Mouse (Mus musculus) urinary bladder, adult 2 months (tissue): ENCODE data around the gene Ripk3. TPM values are rescaled to one million over a fixed set of nuclear protein-coding genes. Genes with fewer than 3 reads are reported as not detected.
A peak's percentile ranks its signal among the peaks of the same experiment; 100 is the strongest.

Experiments used
- DNase-seq: peaks from one replicate; pipeline ENCODE4 v3.0.0; 2022; ENCODE audit warnings: low spot score
- polyA plus RNA-seq: library from polyadenylated mRNA; depleted of rRNA; stranded (reverse); fragments of >200 nt; gene quantifications from 2 replicates; pipeline ENCODE4 v1.2.3, GENCODE M21; 2012; rRNA removed

Gene Ripk3
- polyA plus RNA-seq, 1 experiment, result 8.9 TPM

DNA sequence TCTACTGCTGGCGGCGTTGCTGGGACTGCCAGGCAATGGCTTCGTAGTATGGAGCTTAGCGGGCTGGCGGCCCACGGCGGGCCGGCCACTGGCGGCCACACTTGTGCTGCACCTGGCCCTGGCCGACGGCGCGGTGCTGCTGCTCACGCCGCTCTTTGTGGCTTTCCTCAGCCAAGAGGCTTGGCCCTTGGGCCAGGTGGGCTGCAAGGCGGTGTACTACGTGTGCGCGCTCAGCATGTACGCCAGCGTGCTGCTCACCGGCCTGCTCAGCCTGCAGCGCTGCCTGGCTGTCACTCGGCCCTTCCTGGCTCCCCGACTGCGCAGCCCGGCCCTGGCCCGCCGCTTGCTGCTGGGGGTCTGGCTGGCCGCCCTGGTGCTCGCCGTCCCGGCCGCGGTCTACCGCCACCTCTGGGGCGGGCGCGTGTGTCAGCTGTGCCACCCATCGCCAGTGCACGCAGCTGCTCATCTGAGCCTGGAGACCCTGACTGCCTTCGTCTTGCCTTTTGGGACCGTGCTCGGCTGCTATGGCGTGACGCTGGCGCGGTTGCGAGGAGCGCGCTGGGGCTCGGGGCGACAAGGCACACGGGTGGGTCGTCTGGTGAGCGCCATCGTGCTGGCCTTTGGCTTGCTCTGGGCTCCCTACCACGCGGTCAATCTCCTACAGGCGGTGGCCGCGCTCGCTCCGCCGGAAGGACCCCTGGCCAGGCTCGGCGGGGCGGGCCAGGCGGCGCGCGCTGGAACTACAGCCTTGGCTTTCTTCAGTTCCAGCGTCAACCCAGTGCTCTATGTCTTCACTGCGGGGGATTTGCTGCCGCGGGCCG is 26.5 kb downstream of the Ripk3 start:
- DNase-seq, result no peak

DNA sequence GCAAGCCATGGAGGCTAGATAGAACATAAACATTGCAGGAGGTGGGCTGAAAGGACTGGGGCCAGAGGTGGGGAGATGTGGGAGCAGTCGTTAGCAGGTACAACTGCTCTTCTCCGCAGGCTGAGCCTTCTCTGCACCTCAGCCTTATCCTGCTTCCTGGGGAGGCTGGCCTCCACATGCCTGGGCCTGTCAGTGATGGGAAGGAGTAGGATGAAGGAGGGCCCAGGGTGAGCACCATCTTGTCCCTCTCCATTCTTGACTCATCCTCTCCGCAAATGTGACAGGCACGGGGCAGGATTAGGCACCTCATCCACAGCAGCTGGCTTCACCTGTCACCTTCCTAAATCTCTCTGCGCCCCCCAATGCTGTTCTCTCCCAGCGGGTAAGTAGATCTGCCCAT is 27.5 kb downstream of the Ripk3 start, which contains the start of gene Ltb4r2:
Gene Ltb4r2, plus strand, starts transcription at position 266 of the 400 bp plus-strand sequence.
- DNase-seq, result no peak

DNA sequence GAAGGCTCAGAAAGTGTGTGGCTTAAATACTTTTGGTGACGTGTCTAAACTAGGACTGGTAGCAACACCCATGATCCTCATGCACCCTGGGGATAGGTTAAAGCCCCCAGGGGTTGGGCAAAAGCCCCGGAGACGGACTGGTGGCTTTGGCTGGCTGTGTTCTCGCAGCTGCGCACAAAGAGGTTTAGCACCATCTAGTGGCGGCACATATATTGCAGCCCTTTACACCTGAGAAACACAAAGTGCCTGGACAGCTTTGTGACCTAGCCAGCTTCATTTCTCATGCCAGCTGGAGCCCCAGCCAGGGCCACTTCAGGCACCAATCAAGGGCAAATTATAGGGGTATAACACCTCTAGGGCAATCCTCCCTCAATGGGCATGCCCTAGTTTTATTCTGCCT is 28.5 kb downstream of the Ripk3 start:
- DNase-seq, result peak; percentile 60

DNA sequence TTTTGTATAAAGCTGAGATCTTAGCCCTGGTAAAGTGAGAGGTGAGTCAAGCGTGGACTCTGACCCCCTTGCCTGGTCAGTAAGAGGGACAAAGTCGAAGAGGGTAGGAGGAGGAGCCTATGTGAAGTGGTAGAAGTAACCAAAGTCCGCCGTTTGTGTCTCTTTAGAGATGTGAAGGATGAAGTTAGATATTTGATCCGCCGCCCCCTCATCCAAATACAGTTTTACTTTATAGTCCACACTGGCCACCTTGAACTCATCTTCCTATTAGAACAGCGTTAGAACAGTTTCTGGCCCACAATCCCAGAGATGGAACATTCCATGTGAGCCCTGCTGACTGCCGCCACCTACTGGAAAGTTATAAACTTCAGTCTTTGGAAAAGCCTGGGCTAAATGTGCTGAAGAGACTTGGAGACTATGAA is 30.3 kb downstream of the Ripk3 start, which contains the start of gene Cideb:
Gene Cideb, minus strand, starts transcription at position 96 of the 422 bp plus-strand sequence.
- DNase-seq, result no peak

GRCm38 (mm10) chr14:55757566-55757965 is 31.1 kb downstream of the Ripk3 start:
- no peak for DNase-seq

GRCm38 (mm10) chr14:55747051-55747847 is 41.4 kb downstream of the Ripk3 start:
- no peak for DNase-seq

- DNase-seq, result no peak
Measured at GRCm38 (mm10) chr14:55745861-55746237, 42.8 kb downstream of the Ripk3 start.

GRCm38 (mm10) chr14:55745180-55745860 is 43.3 kb downstream of the Ripk3 start, which contains the start of the genes Dhrs1 and Nop9:
Gene Dhrs1, minus strand, starts transcription at chr14:55745690.
Gene Nop9, plus strand, starts transcription at chr14:55745693.
- DNase-seq, result peak; percentile 78

DNA sequence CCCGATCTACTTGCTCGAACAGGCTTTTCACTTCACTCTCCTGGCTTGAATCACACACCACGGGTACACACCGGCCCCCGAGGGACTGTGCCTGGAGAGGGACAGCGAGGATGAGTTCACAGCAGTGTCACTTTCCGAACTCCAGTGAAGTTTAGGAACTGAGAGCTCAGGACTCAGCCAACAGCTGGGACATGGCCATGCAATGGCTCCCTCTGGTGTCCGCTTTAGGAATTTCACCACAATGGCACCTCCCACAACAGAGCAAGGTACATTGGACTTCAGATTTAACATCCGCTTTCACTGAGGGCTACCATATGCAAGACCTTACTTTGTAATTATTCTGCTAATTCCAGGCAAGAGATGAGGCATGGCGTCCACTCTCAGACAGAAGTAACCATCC is 45.0 kb downstream of the Ripk3 start:
- DNase-seq, result peak; percentile 65

DNA sequence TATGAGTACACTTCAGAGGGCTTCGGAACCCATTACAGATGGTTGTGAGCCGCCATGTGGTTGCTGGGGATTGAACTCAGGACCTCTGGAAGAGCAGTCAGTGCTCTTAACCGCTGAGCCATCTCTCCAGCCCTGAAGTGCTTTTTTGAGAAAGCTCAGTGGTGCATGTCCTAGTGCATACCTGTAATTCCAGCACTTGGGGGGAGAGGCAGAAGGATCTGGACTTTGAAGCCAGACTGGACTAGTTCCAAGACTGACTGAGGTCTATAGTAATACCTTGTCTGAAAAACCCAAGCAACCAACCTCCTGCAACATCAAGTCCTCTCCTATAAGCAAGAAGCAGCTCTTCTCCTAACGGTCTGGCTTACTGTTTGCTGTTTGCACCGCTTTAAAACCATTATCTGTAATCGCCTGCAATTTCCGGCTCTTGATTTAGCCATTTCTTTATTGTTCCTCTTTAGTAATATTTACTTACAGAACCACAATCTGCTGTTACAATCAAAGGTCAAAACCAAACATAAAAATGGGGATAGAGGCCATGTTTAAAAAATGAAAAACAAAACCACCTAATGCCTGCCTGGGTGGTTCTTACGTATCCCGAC is 51.5 kb downstream of the Ripk3 start:
- no peak for DNase-seq

GRCm38 (mm10) chr14:55735758-55736157 is 52.9 kb downstream of the Ripk3 start:
- no peak for DNase-seq

DNA sequence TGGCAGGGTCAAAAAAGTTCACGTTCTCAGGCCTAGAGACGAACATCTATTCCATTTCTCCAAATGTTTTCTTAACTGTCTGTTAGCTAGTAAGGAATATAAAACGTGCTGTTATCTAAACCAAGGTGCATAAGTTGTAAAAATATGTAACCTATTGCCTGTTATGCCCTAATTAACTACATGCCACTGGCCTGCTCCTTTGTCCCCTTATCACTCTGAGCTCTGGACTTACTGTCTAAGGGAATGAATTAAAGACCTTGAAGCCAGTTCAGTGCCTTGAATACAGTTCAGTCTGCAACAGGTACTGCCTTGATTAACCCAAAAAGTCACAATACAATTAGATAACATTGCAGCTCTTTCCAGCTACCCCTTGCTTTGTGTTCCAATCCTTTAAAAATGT is 53.3 kb downstream of the Ripk3 start:
- no peak for DNase-seq

Other genes starting within 250 kb of the Ripk3 start
- 44.7 and 52.2 TPM in 2 replicates for gene Pck2, start 248.6 kb downstream of the Ripk3 start, polyA plus RNA-seq
- 87.0 and 88.2 TPM in 2 replicates for gene Dcaf11, start 228.9 kb downstream of the Ripk3 start, polyA plus RNA-seq
- 0.55 and 1.1 TPM in 2 replicates for gene A730061H03Rik, start 228.5 kb downstream of the Ripk3 start, polyA plus RNA-seq
- 0.25 TPM in 1 of 2 replicates, not detected in the other for gene Fitm1, start 213.2 kb downstream of the Ripk3 start, polyA plus RNA-seq
- 136 and 167 TPM in 2 replicates for gene Psme1, start 210.7 kb downstream of the Ripk3 start, polyA plus RNA-seq
- 19.3 and 21.2 TPM in 2 replicates for gene Emc9, start 203.6 kb downstream of the Ripk3 start, polyA plus RNA-seq
- gene Psme2, start 197.8 kb downstream of the Ripk3 start, polyA plus RNA-seq, result 134 and 144 TPM in 2 replicates
- gene Rnf31, start 197.2 kb downstream of the Ripk3 start, polyA plus RNA-seq, result 15.7 and 20.4 TPM in 2 replicates
- gene Irf9, start 185.3 kb downstream of the Ripk3 start, polyA plus RNA-seq, result 29.5 and 35.1 TPM in 2 replicates
- 2.8 and 3.3 TPM in 2 replicates for gene Rec8, start 170.8 kb downstream of the Ripk3 start, polyA plus RNA-seq
- 79.9 and 83.8 TPM in 2 replicates for gene Ipo4, start 152.9 kb downstream of the Ripk3 start, polyA plus RNA-seq
- 0.89 and 1.7 TPM in 2 replicates for gene Gm49378, start 151.0 kb downstream of the Ripk3 start, polyA plus RNA-seq
- gene Tm9sf1, start 145.1 kb downstream of the Ripk3 start, polyA plus RNA-seq, result 46.6 and 47.0 TPM in 2 replicates
- gene Tssk4, start 138.7 kb downstream of the Ripk3 start, polyA plus RNA-seq, result 1.1 and 1.4 TPM in 2 replicates
- 37.0 and 42.4 TPM in 2 replicates for gene Mdp1, start 128.4 kb downstream of the Ripk3 start, polyA plus RNA-seq
- gene Gmpr2, start 116.9 kb downstream of the Ripk3 start, polyA plus RNA-seq, result 28.1 and 32.9 TPM in 2 replicates
- 250 and 278 TPM in 2 replicates for gene Nedd8, start 116.7 kb downstream of the Ripk3 start, polyA plus RNA-seq
- gene Tinf2, start 107.0 kb downstream of the Ripk3 start, polyA plus RNA-seq, result 19.2 and 22.9 TPM in 2 replicates
- 1.1 and 1.4 TPM in 2 replicates for gene Tgm1, start 74.9 kb downstream of the Ripk3 start, polyA plus RNA-seq
- 25.9 and 34.6 TPM in 2 replicates for gene Rabggta, start 66.6 kb downstream of the Ripk3 start, polyA plus RNA-seq
- gene Dhrs1, start 43.2 kb downstream of the Ripk3 start, polyA plus RNA-seq, result 75.5 and 83.1 TPM in 2 replicates
- 13.8 TPM in 2 replicates for gene Nop9, start 43.2 kb downstream of the Ripk3 start, polyA plus RNA-seq
- gene Cideb, start 30.4 kb downstream of the Ripk3 start, polyA plus RNA-seq, result 0.18 and 0.25 TPM in 2 replicates
- 0.06 TPM in 2 replicates for gene Ltb4r2, start 27.4 kb downstream of the Ripk3 start, polyA plus RNA-seq
- 1.6 and 1.7 TPM in 2 replicates for gene Ltb4r1, start 22.9 kb downstream of the Ripk3 start, polyA plus RNA-seq
- 7.2 and 9.4 TPM in 2 replicates for gene Adcy4, start 4.8 kb downstream of the Ripk3 start, polyA plus RNA-seq
- 37.9 and 44.3 TPM in 2 replicates for gene Nfatc4, start 34.3 kb upstream of the Ripk3 start, polyA plus RNA-seq
- 6.2 and 11.2 TPM in 2 replicates for gene Nynrin, start 65.1 kb upstream of the Ripk3 start, polyA plus RNA-seq
- 0.22 and 0.45 TPM in 2 replicates for gene Cbln3, start 95.5 kb upstream of the Ripk3 start, polyA plus RNA-seq
- 26.2 and 26.8 TPM in 2 replicates for gene Khnyn, start 96.1 kb upstream of the Ripk3 start, polyA plus RNA-seq
- 54.6 and 63.6 TPM in 2 replicates for gene Sdr39u1, start 111.4 kb upstream of the Ripk3 start, polyA plus RNA-seq
- 8.6 and 9.9 TPM in 2 replicates for gene Cma1, start 155.8 kb upstream of the Ripk3 start, polyA plus RNA-seq
- 0.07 TPM in 1 of 2 replicates, not detected in the other for gene Cma2, start 162.1 kb upstream of the Ripk3 start, polyA plus RNA-seq
- gene Mcpt1, start 229.1 kb upstream of the Ripk3 start, polyA plus RNA-seq, result not detected in 2 replicates
- gene Mcpt9, start 241.6 kb upstream of the Ripk3 start, polyA plus RNA-seq, result not detected in 2 replicates